Mouse (Mus musculus) kidney, embryonic 16.5 days (tissue): Measurements from ENCODE around the gene Atp1a1. TPM values are rescaled to one million over a fixed set of nuclear protein-coding genes. Genes with fewer than 3 reads are reported as not detected.
A peak's percentile ranks its signal among the peaks of the same experiment; 100 is the strongest.

Experiments
- ATAC-seq: fragments of 200-750 bp; cut with Nextera tagmentation; 2 replicates; pipeline ENCODE4 v1.8.0; 2017; ENCODE audit warnings: moderate TSS enrichment; ENCODE audit not compliant: low FRiP score, low TSS enrichment
- H3K27ac ChIP-seq: fragments of 300-500 bp; sonication (generic); 2 replicates; pipeline ENCODE4 v1.5.1; 2014; ENCODE audit warnings: low read length
- H3K27me3 ChIP-seq: fragments of 300-500 bp; sonication (generic); 2 replicates; pipeline ENCODE4 v1.6.1; 2014; ENCODE audit warnings: low read length, control low read depth, mixed read lengths; ENCODE audit not compliant: insufficient read depth
- H3K36me3 ChIP-seq: fragments of 300-500 bp; sonication (generic); 2 replicates; pipeline ENCODE4 v1.6.1; 2014; ENCODE audit warnings: low read length, control low read depth, mixed read lengths; ENCODE audit not compliant: insufficient read depth
- H3K4me1 ChIP-seq: fragments of 300-500 bp; sonication (generic); 2 replicates; pipeline ENCODE4 v1.6.1; 2014; ENCODE audit warnings: low read length, control low read depth, mixed read lengths; ENCODE audit not compliant: insufficient read depth
- H3K4me2 ChIP-seq: fragments of 300-500 bp; sonication (generic); replicated peaks from 2 replicates; pipeline ENCODE4 v1.6.1; 2014; ENCODE audit warnings: low read depth, low read length
- H3K4me3 ChIP-seq: fragments of 300-500 bp; sonication (generic); 2 replicates; pipeline ENCODE4 v1.5.1; 2014; ENCODE audit warnings: mild to moderate bottlenecking, low read length
- H3K9ac ChIP-seq: fragments of 300-500 bp; sonication (generic); replicated peaks from 2 replicates; pipeline ENCODE4 v1.6.1; 2014; ENCODE audit warnings: low read length
- H3K9me3 ChIP-seq: fragments of 300-500 bp; sonication (generic); 2 replicates; pipeline ENCODE4 v1.6.1; 2016; ENCODE audit warnings: low read length, control low read depth
- WGBS: fragments of 180-500 bp; shearing (Covaris S2); extraction: QIAGEN DNeasy Blood & Tissue Kit; methylation state at CpG from one replicate; pipeline ENCODE4 v1.1.7; 2014; 5-methylcytosine and 5-hydroxymethylcytosine counted together
- polyA plus RNA-seq: library from polyadenylated mRNA; unstranded; fragments of >200 nt; fragmentation: Nextera tagmentation; extraction: Ambion mirVana; gene quantifications from 2 replicates; pipeline ENCODE4 v1.2.1, GENCODE M21; 2015

Atp1a1 gene
- polyA plus RNA-seq, result 362 and 426 TPM in 2 replicates

DNA sequence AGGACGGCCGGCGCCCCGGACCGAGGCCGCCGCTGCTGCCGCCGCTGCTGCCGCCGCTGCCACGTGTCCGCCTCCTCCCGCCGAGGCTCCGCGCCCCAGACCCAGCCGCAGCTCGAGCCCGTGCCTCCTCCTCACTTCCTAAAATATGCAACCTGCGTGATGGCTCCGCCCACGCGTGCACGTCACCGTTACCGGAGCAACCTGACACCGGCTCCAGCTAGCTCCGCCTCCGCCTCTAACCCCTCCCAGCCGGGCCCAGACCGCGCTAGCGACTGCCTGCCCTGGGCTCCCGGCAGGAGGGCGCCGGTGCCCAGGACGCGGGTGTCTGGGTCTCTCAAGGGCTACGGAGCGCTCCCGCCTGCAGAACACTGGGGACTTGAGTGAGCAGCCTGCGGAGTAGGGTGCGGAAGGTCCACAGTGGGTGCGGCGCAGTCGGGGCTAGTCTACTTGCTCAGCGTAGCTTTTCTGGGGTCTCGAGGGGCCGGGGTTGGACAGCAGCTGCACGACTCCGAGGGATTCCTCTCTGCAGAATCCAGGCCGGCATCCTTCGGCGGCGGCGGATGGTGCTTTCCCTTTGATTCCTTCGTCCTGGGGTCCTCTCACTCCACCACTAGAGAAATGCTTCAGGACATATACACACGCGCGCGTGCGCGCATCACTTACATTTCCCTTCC lies at the start of gene Atp1a1:
Gene Atp1a1 (minus strand): TSS at position 135 of the 674 bp plus-strand sequence.
- H3K4me2 ChIP-seq, result peak within 1 kb of the TSS; percentile 75
- H3K9me3 ChIP-seq, result no peaks in the 10 kb centered on the region
- H3K27ac ChIP-seq, result peak within 1 kb of the TSS; percentile 99
- H3K36me3 ChIP-seq, result no peaks in the 10 kb centered on the region
- ATAC-seq, result peak; percentile 96
- H3K4me1 ChIP-seq, result peaks cover 48% of the 10 kb centered on the region
- H3K9ac ChIP-seq, result peak within 1 kb of the TSS; percentile 98
- under 1% methylated on average over 62 of the region's 64 CpGs for WGBS
- no peaks in the 10 kb centered on the region for H3K27me3 ChIP-seq
- peak within 1 kb of the TSS; percentile 94 for H3K4me3 ChIP-seq

DNA sequence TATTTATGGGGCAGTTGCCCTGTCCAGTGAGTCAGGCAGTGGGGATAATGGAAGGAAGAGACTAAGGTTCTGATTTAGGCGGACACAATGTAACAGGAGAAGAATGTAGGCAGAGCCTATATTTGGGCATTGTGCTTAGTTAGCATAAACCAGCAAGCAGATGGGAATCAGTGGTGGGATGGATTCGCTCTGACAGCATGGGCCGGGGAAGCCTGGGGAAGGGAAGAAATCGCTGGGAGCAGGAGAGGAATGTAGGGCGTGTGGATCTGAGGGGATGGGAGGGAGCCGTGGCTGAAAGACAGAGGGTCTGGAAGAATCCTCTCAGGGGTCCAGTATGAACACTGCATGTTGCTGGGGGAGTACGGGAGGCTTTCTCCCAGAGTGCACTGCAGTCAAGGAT lies 49.0 kb upstream of the Atp1a1 start:
- ATAC-seq, result no peak

DNA sequence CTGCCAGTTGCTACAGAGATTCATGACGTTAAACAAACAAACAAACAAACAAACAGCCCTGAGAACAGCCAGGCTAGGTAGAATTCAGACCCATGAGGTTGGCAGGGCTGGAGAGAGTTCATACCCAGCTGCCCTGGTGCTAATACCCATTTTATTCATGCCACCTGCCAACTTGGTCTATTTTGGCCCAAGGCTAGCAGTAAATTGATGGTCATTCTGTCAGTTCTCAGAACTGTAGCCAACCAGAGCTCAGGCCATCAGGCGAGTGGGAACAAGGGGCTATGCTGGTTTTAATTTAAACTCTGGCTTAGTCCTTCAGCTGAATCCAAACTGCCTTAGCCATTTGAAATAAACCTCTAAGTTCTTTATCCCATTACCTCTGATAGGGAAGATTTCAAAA lies 48.5 kb upstream of the Atp1a1 start:
- H3K4me2 ChIP-seq, result no peak overlapping the region

More for the DNA sequence above, 49.0 kb upstream of the Atp1a1 start:
- no peaks in the 10 kb centered on the region for H3K9me3 ChIP-seq
- 41% methylated on average over 7 of the region's 7 CpGs for WGBS
- no peak overlapping the region for H3K9ac ChIP-seq
- peaks cover 9% of the 10 kb centered on the region; the same call in 1 of the 2 replicates for H3K4me1 ChIP-seq
- H3K27me3 ChIP-seq, result no peaks in the 10 kb centered on the region
- no peak overlapping the region for H3K4me2 ChIP-seq
- H3K27ac ChIP-seq, result no peak overlapping the region
- no peak overlapping the region for H3K4me3 ChIP-seq
- no peaks in the 10 kb centered on the region for H3K36me3 ChIP-seq

DNA sequence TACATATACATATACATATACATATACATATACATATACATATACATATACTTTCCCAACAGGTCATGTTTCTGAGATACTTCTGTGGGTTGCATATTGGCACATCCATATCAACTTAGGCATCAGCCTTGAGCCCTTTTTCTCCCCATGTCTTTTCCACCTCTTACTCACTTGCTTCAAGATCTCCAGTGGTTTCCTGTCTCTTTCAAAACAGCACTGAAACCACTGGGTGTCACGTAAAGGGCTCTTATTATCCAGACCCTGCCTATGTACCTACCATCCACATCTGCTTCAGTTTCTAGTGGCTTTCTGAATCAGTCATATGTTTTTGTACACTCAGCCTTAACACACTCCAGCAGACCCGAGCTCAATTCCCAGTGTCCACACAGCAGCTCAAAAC lies 45.8 kb upstream of the Atp1a1 start:
- WGBS, result 57% methylated on average over 2 of the region's 2 CpGs
- no peak overlapping the region for H3K4me3 ChIP-seq
- no peaks in the 10 kb centered on the region for H3K36me3 ChIP-seq
- H3K4me1 ChIP-seq, result peaks cover 12% of the 10 kb centered on the region; the same call in 1 of the 2 replicates
- H3K9ac ChIP-seq, result no peak overlapping the region
- no peaks in the 10 kb centered on the region for H3K27me3 ChIP-seq
- ATAC-seq, result no peak
- H3K4me2 ChIP-seq, result no peak overlapping the region
- no peak overlapping the region for H3K27ac ChIP-seq
- H3K9me3 ChIP-seq, result no peaks in the 10 kb centered on the region

More for the DNA sequence above, 48.5 kb upstream of the Atp1a1 start:
- Histone ChIP-seq H3K4me1 (peaks cover 9% of the 10 kb centered on the region; the same call in 1 of the 2 replicates), H3K36me3 (no peaks in the 10 kb centered on the region), H3K4me3 (no peak overlapping the region), H3K9me3 (no peaks in the 10 kb centered on the region), H3K27ac (no peak overlapping the region), H3K9ac (no peak overlapping the region), H3K27me3 (no peaks in the 10 kb centered on the region)
- 77% methylated on average over 2 of the region's 2 CpGs for WGBS
- no peak for ATAC-seq

DNA sequence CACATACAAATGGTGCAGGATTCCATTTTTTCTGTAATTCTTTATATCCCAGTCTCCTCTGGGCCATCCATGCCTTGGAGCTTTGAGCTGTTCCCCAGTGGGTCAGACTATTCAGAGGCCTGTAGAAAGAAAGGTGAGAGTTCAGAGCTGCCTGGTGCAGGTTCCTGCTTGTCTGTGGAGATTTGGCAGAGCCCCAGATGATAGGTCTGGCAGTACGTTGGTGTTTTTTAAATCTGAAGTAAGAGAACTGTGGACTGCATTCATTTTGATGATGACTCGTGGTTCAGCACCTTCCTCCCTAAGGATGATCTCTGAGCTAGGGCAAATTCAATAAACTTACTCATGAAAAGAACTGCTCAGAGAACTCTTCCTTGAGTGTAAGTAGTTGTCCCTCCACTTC lies 44.8 kb upstream of the Atp1a1 start:
- Histone ChIP-seq H3K4me2 (no peak overlapping the region), H3K36me3 (no peaks in the 10 kb centered on the region), H3K4me3 (no peak overlapping the region), H3K27me3 (no peaks in the 10 kb centered on the region), H3K9me3 (no peaks in the 10 kb centered on the region), H3K4me1 (peaks cover 12% of the 10 kb centered on the region; the same call in 1 of the 2 replicates), H3K27ac (no peak overlapping the region), H3K9ac (no peak overlapping the region)
- no peak for ATAC-seq
- 72% methylated on average over 2 of the region's 2 CpGs for WGBS

DNA sequence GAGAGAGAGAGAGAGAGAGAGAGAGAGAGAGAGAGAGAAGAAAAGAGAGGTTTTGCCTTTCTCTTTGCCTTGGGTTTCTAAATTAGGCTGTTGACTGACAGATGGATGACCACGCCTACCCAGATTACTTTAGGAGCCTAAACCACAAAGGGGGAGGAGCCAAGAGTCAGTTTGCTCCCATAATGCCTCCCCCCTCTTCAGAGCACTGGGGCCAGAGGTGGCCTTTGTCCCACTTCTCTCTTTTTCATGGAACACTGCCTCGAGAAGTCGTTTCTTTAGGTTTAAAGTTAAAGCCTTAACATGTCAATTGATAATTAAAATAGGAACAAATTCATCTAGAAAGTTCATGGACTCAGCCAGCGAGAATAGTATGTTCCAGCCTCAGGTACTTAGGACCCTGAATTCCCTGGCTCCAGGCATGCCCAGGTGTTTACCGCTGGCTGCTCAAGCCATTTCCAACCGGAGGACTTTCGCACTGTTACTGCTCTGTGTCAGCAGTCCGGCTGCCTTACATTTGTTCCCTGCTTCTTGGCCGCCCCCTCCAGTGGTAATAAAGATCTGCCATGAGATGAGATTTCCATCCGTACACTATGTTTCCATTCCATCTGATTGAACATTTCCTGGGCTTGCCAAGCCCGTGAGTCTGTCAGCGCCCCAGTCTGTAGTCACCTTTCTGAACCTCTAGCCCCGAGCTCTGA lies 43.8 kb upstream of the Atp1a1 start:
- Histone ChIP-seq H3K4me3 (no peak overlapping the region), H3K4me1 (peaks cover 12% of the 10 kb centered on the region; the same call in 1 of the 2 replicates), H3K9ac (no peak overlapping the region), H3K4me2 (no peak overlapping the region), H3K27me3 (no peaks in the 10 kb centered on the region), H3K27ac (peak overlapping the region; percentile 70), H3K9me3 (no peaks in the 10 kb centered on the region), H3K36me3 (no peaks in the 10 kb centered on the region)
- peak; percentile 73 for ATAC-seq
- 54% methylated on average over 13 of the region's 13 CpGs for WGBS

DNA sequence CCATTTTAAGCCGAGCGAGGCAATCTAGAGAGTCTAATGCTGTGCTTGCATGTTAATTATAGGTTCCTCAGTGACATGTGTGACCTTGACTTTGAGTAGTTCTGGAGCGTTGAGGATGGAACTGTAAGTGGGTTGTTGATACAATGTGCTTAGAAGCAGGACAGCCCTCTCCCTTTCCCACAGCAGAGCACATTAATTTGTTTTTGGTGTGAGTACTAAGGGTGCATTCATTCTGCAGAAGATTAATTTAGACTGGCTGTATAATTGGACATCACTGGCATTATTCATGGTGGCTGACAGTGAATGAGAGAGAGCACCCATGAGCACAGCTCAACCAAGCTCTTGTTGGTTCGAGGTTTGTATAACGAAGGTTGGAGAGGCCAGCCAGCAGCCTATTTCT lies 42.3 kb upstream of the Atp1a1 start:
- Histone ChIP-seq H3K27ac (no peak overlapping the region), H3K27me3 (no peaks in the 10 kb centered on the region), H3K4me2 (no peak overlapping the region), H3K36me3 (no peaks in the 10 kb centered on the region), H3K4me1 (peaks cover 12% of the 10 kb centered on the region; the same call in 1 of the 2 replicates), H3K4me3 (no peak overlapping the region), H3K9me3 (no peaks in the 10 kb centered on the region), H3K9ac (no peak overlapping the region)
- 54% methylated on average over 5 of the region's 5 CpGs for WGBS
- ATAC-seq, result no peak

DNA sequence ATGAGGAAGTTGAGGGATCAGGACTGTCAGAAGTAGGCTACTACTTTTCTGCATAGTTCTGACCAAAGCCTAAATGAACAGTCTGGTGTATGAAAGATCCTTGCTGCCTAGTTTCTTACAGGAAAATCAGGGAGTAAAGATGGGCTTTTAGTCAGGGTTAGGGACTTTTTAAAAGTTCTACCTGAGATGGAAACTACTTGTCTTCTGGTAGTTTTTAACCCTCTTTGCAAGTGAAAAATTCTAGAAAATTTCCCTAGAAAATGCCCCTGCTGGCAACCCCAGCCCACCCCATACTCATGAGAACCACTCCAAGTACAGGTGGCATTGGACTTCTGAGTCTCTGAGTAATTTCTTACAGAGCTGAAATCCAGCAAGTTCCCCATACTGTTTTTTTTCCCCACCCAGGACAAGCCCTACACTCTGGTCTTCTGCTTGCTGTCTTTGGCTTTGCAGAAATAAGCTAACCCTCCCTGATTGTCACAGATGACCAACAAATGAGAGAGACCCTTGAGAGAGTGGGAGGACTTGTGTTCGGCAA lies 41.2 kb upstream of the Atp1a1 start:
- H3K4me1 ChIP-seq, result peaks cover 7% of the 10 kb centered on the region; the same call in 1 of the 2 replicates
- no peaks in the 10 kb centered on the region for H3K36me3 ChIP-seq
- ATAC-seq, result no peak
- no peak overlapping the region for H3K27ac ChIP-seq
- 38% methylated on average over 1 of the region's 1 CpGs for WGBS
- no peak overlapping the region for H3K9ac ChIP-seq
- H3K27me3 ChIP-seq, result no peaks in the 10 kb centered on the region
- no peak overlapping the region for H3K4me2 ChIP-seq
- H3K9me3 ChIP-seq, result no peaks in the 10 kb centered on the region
- no peak overlapping the region for H3K4me3 ChIP-seq

DNA sequence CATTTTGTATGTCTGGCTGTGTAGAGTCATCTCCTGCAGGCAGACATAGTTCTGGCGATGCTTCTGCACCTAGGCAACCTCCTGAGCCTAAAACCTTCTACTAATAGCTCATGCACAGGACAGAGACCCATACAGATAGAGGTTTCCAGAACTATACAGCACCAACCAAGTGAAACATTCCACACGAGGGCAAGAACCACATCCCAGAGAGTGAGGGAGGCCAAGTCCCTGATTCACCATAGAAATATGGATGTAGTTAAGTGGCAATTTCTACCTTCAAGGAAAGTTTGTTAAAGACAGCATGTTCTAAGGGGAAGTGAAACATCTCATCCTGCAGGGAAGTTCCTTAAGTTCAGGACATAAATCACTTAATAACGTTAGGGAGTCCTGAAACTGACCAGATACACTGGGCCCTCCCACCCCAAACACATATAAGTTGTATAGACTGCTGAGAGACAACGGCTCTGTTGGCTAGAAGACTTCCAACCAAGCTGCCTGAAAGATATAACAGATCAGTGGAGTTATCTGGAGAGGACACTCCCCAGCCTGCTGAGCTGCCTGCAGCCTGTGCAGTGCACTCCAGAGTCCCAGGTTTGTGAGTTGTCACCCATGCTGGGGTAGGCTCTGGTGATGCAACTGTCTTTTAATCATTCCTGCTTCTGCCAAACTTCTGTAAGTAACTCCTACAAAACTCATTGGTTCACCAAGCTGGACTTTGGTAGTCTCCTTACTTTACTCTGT lies 39.7 kb upstream of the Atp1a1 start:
- Histone ChIP-seq H3K36me3 (no peaks in the 10 kb centered on the region), H3K27me3 (no peaks in the 10 kb centered on the region), H3K27ac (no peak overlapping the region), H3K4me2 (no peak overlapping the region), H3K4me1 (peaks cover 3% of the 10 kb centered on the region; the same call in 1 of the 2 replicates), H3K4me3 (no peak overlapping the region), H3K9ac (no peak overlapping the region), H3K9me3 (no peaks in the 10 kb centered on the region)
- 52% methylated on average over 4 of the region's 4 CpGs for WGBS
- no peak for ATAC-seq
